Mouse (Mus musculus): ENCODE data around the gene Slc30a9.

DNA sequence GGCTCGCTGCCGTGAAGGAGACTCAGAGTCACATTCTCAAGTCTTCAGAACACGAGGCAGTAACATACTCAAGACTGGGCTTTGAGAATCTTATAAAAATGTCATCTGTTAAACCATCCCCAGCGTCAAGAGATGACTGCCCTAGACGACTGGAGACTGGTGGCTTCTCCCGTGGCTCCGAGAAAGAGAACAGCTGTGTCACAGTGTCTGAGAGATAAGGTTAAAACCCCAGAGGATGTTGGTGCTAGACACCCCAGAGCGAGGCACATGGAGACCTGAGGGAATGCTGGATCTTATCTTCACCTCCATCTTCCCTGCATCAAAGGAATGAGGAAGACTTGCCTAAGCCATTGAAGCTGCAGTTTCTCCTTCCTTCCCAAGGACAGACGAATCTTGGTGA lies 98.2 kb downstream of the Slc30a9 start:
- TF ChIP-seq CTCF (IDR thresholded peaks at IDR 0.05) (no peak), EP300 (IDR thresholded peaks at IDR 0.05) (no peak)

Data from lung, postnatal 0 days (tissue).